Mouse (Mus musculus) midbrain, embryonic 12.5 days (tissue): ENCODE results near the gene Dph5. TPM values are rescaled to one million over a fixed set of nuclear protein-coding genes. Genes with fewer than 3 reads are reported as not detected.
"Not testable (repeated sequence)": the region's sequence is repeated elsewhere in the genome, so short reads cannot be mapped to it uniquely, and the experiment has no call there.

ENCODE experiments used
- ATAC-seq: fragments of 200-750 bp; cut with Nextera tagmentation; 2 replicates; pipeline ENCODE4 v1.8.0; 2017; ENCODE audit warnings: low read depth, moderate TSS enrichment, moderate library complexity; ENCODE audit not compliant: low FRiP score
- H3K27ac ChIP-seq: fragments of 300-500 bp; sonication (generic); replicated peaks from 2 replicates; pipeline ENCODE4 v1.5.1; 2016; ENCODE audit warnings: mild to moderate bottlenecking
- H3K27me3 ChIP-seq: fragments of 300-500 bp; sonication (generic); 2 replicates; pipeline ENCODE4 v1.6.1; 2016; ENCODE audit warnings: mild to moderate bottlenecking
- H3K36me3 ChIP-seq: fragments of 300-500 bp; sonication (generic); 2 replicates; pipeline ENCODE4 v1.6.1; 2016
- H3K4me1 ChIP-seq: fragments of 300-500 bp; sonication (generic); 2 replicates; pipeline ENCODE4 v1.6.1; 2016
- H3K4me2 ChIP-seq: fragments of 300-500 bp; sonication (generic); replicated peaks from 2 replicates; pipeline ENCODE4 v1.6.1; 2016; ENCODE audit warnings: mild to moderate bottlenecking, moderate library complexity
- H3K4me3 ChIP-seq: fragments of 300-500 bp; sonication (generic); 2 replicates; pipeline ENCODE4 v1.5.1; 2016; ENCODE audit warnings: mild to moderate bottlenecking
- H3K9ac ChIP-seq: fragments of 300-500 bp; sonication (generic); replicated peaks from 2 replicates; pipeline ENCODE4 v1.6.1; 2016; ENCODE audit warnings: mild to moderate bottlenecking, moderate library complexity
- H3K9me3 ChIP-seq: fragments of 300-500 bp; sonication (generic); 2 replicates; pipeline ENCODE4 v1.6.1; 2016; ENCODE audit warnings: mild to moderate bottlenecking
- WGBS: fragments of 180-500 bp; shearing (Covaris S2); methylation state at CpG from one replicate; pipeline ENCODE4 v1.1.7; 2016; 5-methylcytosine and 5-hydroxymethylcytosine counted together
- polyA plus RNA-seq: library from polyadenylated mRNA; unstranded; fragments of >200 nt; fragmentation: Nextera tagmentation; extraction: Ambion mirVana; gene quantifications from 2 replicates; pipeline ENCODE4 v1.2.1, GENCODE M21; 2016

Dph5 gene
- polyA plus RNA-seq, 1 experiment from 2014 or later, result 26.8 TPM

DNA sequence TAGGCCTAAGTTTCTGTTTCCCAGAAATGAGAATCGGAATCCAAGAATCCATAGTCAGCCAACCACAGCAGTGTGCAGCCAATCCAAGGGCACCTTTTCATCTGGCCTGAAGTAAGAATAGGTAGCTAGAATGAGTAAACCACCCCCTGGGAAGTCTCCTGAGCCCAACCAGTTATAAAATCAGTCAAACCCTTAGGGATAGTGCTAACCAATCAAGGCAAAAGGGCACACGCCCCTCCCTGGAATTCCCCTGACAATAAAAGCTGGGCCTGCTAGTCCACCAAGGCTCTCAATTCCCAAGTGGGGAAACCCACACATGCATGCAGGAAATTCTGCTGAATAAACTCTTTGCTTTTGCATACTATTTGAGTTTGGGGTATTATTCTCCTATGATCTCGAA lies 28.8 kb upstream of the Dph5 start:
- H3K9me3 ChIP-seq, result no peaks in the 10 kb centered on the region
- ATAC-seq, result no peak
- no peaks in the 10 kb centered on the region for H3K27me3 ChIP-seq
- H3K4me3 ChIP-seq, result no peak overlapping the region
- H3K4me2 ChIP-seq, result no peak overlapping the region
- H3K36me3 ChIP-seq, result no peaks in the 10 kb centered on the region
- H3K27ac ChIP-seq, result no peak overlapping the region
- no peak overlapping the region for H3K9ac ChIP-seq
- H3K4me1 ChIP-seq, result peaks cover 25% of the 10 kb centered on the region
- 87% methylated on average over 3 of the region's 3 CpGs for WGBS

DNA sequence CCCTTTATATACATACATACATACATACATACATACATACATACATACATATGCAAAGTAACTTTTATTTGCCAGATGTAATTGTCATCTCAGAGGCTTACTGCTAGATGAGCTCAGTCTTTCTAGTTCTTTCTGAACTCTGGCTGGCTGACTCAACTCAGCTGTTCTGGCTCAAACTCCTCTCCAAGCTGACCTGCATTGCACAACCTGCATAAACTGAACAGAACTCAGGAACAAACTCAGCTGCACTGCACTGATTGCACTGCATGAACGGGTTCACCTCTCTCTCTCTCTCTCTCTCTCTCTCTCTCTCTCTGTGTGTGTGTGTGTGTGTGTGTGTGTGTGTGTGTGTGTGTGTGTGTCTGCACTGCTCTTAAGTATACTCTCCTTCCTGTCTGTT lies 26.9 kb upstream of the Dph5 start:
- peaks cover 19% of the 10 kb centered on the region for H3K4me1 ChIP-seq
- ATAC-seq, H3K9ac ChIP-seq, H3K4me3 ChIP-seq, H3K27me3 ChIP-seq, H3K36me3 ChIP-seq, H3K9me3 ChIP-seq, H3K4me2 ChIP-seq, H3K27ac ChIP-seq: not testable (repeated sequence)
- 88% methylated on average over 1 of the region's 1 CpGs for WGBS

DNA sequence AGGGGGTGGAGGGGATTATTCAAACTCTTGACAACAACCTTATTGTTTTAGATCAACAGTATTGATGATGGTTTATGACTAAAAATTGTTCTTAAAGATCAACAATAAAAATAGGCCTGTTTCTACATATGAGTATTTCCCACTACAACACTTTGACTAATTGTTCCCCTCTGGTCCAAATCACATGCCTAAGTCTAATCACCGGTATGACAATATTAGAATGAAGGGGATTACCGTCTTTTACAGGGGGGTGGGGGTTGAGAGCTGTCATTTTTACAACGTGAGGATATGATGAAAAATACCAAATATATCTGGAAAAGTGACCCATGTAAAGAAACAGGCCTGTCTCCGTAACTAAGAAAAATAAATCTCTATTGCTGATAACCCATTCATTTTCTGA lies 24.1 kb upstream of the Dph5 start:
- ATAC-seq, result no peak
- 82% methylated on average over 4 of the region's 4 CpGs for WGBS
- H3K4me2 ChIP-seq, result no peak overlapping the region
- H3K9ac ChIP-seq, result no peak overlapping the region
- H3K4me1 ChIP-seq, result peaks cover under 1% of the 10 kb centered on the region; the same call in 1 of the 2 replicates
- H3K27me3 ChIP-seq, result no peaks in the 10 kb centered on the region
- H3K9me3 ChIP-seq, result no peaks in the 10 kb centered on the region
- no peak overlapping the region for H3K27ac ChIP-seq
- no peak overlapping the region for H3K4me3 ChIP-seq
- no peaks in the 10 kb centered on the region for H3K36me3 ChIP-seq

DNA sequence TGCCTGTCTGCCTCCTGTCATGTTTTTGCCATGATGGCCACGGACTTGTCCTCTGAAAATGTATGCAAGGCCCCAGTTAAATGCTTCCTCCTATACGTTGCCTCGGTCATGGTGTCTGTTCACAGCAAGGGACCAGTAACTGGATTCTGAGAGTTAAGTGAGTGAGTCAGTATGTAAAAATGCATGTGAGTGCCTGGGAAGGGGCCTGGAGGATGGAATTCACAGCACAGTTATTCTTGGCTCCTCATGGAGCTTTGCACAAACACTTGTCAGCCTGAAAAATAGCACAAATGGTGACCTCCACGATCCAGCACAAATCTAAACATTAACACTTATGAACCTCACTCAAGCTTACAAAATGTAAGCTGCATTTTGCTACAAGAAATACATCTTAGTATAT lies 20.5 kb upstream of the Dph5 start:
- Histone ChIP-seq H3K4me3 (no peak overlapping the region), H3K27me3 (no peaks in the 10 kb centered on the region), H3K36me3 (no peaks in the 10 kb centered on the region), H3K4me2 (no peak overlapping the region), H3K4me1 (no peaks in the 10 kb centered on the region), H3K9ac (no peak overlapping the region), H3K27ac (no peak overlapping the region), H3K9me3 (no peaks in the 10 kb centered on the region)
- ATAC-seq, result no peak
- 70% methylated on average over 4 of the region's 4 CpGs for WGBS

DNA sequence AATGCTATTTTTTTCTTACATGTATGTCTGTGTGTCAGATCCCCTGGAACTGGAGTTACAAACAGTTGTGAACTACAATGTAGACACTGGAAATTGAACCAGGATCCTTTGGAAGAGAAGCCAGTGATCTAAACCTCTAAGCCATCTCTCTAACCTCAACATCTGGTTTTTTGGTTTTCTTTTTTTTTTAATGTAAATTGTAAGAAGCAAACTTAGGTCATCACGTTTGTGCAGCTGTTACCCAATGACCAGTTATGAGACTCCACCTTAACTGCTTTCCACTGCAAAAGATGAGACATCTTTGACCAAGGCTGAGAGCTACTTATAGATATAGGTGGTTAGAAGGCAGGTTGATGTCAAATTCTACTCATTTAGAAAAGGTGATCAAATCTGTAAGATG lies 19.7 kb upstream of the Dph5 start:
- WGBS, result 83% methylated on average over 1 of the region's 1 CpGs

DNA sequence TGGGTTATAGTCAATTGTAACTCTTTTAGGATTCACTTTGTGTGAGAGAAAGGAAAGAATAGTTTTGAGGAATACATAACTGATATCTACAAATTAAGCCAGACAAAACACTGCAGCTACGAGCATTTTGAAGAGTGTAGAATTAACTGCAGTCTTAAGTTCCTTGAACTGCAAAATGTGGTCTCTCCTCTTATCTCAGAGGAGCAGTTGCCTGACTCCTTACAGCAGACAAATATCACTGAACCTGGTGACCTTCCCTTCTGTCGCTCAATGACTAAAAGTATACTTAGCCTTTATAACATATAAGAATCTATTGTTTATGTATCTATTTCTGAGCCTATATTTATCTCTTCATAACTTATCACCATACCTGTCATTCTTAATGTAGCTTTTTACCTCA lies 18.3 kb upstream of the Dph5 start:
- Histone ChIP-seq H3K4me1 (no peaks in the 10 kb centered on the region), H3K27me3 (no peaks in the 10 kb centered on the region), H3K27ac (no peak overlapping the region), H3K9ac (no peak overlapping the region), H3K4me3 (no peak overlapping the region), H3K36me3 (no peaks in the 10 kb centered on the region), H3K4me2 (no peak overlapping the region), H3K9me3 (no peaks in the 10 kb centered on the region)
- ATAC-seq, result no peak
- WGBS, result 88% methylated on average over 2 of the region's 2 CpGs

More for the DNA sequence above, 19.7 kb upstream of the Dph5 start:
- no peak for ATAC-seq
- no peaks in the 10 kb centered on the region for H3K36me3 ChIP-seq
- H3K4me3 ChIP-seq, result no peak overlapping the region
- no peaks in the 10 kb centered on the region for H3K9me3 ChIP-seq
- no peaks in the 10 kb centered on the region for H3K27me3 ChIP-seq
- H3K4me2 ChIP-seq, result no peak overlapping the region
- no peak overlapping the region for H3K9ac ChIP-seq
- no peak overlapping the region for H3K27ac ChIP-seq
- no peaks in the 10 kb centered on the region for H3K4me1 ChIP-seq

DNA sequence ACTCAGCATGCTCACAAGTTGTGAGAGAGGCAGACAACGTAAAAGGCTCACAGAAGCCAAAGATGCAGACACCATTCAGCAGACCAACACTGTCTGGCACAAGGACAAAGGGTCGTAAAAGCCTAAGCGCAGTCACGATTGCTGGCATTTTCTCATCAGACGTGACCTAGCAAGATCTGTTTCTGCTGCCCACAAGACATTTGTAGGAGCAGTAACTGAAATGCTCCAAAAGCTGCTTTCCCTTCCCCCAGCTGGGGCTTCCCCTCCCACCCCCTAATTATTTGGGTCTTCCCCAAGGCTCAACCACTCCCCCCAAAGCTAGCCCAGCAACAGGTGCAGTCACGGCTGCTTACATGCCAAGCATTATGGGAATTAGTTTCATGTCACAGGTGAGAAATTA lies 12.1 kb upstream of the Dph5 start:
- no peak for ATAC-seq

DNA sequence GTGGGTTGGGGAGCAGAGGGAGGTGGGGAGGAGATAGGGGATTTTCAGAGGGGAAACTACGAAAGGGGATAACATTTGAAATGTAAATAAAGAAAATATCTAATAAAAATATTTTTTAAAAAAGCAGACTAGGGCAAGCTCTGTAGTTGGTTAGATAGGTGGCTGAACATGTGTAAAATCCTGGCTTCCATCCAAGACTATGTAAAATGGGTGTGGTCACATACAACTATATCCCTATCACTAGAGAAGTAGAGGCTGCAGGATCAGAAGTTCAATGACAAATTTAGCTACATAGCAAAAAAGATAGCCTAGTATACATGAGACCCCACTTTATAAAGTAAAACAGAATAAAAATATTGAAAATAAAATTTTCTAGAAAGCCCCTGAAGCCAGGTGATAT lies 10.5 kb upstream of the Dph5 start:
- 88% methylated on average over 1 of the region's 1 CpGs for WGBS
- no peak for ATAC-seq
- H3K4me2 ChIP-seq, result no peak overlapping the region
- no peaks in the 10 kb centered on the region for H3K4me1 ChIP-seq
- H3K9ac ChIP-seq, result no peak overlapping the region
- H3K4me3 ChIP-seq, result no peak overlapping the region
- no peaks in the 10 kb centered on the region for H3K36me3 ChIP-seq
- H3K9me3 ChIP-seq, result no peaks in the 10 kb centered on the region
- no peaks in the 10 kb centered on the region for H3K27me3 ChIP-seq
- H3K27ac ChIP-seq, result no peak overlapping the region

More for the DNA sequence above, 12.1 kb upstream of the Dph5 start:
- H3K36me3 ChIP-seq, result no peaks in the 10 kb centered on the region
- no peaks in the 10 kb centered on the region for H3K9me3 ChIP-seq
- no peak overlapping the region for H3K4me3 ChIP-seq
- H3K9ac ChIP-seq, result no peak overlapping the region
- H3K4me1 ChIP-seq, result no peaks in the 10 kb centered on the region
- no peaks in the 10 kb centered on the region for H3K27me3 ChIP-seq
- 78% methylated on average over 6 of the region's 6 CpGs for WGBS
- H3K27ac ChIP-seq, result no peak overlapping the region
- H3K4me2 ChIP-seq, result no peak overlapping the region

DNA sequence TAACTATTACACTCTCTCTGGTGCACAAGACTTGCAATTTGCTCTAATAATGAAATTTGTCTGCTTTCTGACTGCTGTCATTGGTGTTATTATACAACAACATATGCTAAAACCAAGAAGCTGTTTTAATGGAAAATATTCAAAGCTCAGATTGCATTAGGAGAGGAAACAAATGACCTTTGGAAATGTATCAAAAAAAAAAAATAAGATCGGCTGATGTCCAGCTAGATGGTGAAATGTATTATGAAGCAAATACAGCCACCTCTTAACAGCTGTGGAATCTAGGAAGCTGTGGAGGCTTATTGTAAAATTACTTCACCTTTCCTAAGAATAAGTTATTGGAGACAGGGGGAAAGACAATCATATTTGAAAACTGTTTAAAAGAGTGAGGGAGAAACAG lies 3.6 kb upstream of the Dph5 start:
- Histone ChIP-seq H3K36me3 (no peaks in the 10 kb centered on the region), H3K4me3 (no peak overlapping the region), H3K27ac (no peak overlapping the region), H3K27me3 (no peaks in the 10 kb centered on the region), H3K4me2 (no peak overlapping the region), H3K9me3 (no peaks in the 10 kb centered on the region), H3K9ac (no peak overlapping the region), H3K4me1 (peaks cover 5% of the 10 kb centered on the region; the same call in 1 of the 2 replicates)
- WGBS, result 95% methylated on average over 1 of the region's 1 CpGs
- ATAC-seq, result no peak

DNA sequence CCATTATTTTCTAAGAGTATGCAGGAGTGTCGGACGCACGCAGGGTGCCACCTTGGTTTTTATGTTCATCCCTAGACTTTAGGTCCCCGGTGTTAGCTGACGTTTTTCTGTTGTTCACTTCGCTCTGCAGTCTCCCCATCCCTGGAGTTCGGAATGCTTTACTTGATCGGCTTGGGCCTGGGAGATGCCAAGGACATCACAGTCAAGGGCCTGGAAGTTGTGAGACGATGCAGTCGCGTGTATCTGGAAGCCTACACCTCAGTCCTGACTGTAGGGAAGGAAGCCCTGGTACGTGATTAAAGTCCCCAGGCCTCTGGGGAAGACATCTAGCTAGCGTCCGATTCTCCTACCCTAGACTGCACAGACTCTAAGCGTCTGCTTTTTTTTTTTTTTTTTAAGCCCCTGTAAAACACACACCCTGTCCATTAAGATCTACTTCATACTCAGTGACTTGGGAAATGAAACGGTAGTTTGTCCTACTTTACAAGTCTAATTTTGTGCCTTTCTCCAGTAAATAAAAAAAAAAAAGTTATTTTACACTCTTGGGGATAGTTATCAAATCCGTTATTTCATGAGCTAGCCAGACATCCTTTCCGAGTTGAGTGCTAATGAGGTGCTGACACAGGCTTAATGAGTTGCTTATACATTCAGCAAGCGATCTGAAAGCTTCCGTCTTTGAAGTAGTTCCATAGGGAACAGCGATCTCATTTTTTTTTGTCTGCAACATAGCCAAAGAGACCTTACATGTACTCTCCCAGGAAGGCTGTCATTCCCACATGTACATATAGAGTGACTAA lies 871 bp downstream of the Dph5 start:
- Histone ChIP-seq H3K27ac (peak overlapping the region; percentile 79), H3K9me3 (no peaks in the 10 kb centered on the region), H3K9ac (peak overlapping the region; percentile 78), H3K4me1 (peaks cover 5% of the 10 kb centered on the region; the same call in 1 of the 2 replicates), H3K4me2 (peak overlapping the region; percentile 78), H3K36me3 (no peaks in the 10 kb centered on the region), H3K4me3 (peak overlapping the region; percentile 80), H3K27me3 (no peaks in the 10 kb centered on the region)
- WGBS, result 3% methylated on average over 21 of the region's 21 CpGs
- peak; percentile 78 for ATAC-seq

DNA sequence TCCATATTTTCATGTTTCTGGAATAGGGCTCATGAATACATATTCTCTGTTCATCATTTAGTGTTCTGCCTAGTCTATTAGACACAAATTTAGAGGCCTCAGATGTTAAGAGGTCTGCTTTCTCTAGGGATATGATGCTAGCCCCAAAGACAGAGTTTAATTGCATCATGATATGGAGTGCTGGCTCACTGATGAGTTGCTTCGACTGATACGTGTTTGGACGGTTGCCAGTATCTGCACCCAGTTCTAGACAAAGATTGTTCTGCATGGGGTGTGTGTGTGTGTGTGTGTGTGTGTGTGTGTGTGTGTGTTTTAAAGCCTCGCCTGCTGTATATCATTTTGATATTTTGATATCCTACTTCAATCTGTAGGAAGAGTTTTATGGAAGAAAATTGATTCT lies 4.7 kb downstream of the Dph5 start:
- Histone ChIP-seq H3K9me3 (no peaks in the 10 kb centered on the region), H3K4me2 (no peak overlapping the region), H3K9ac (no peak overlapping the region), H3K36me3 (peaks cover 7% of the 10 kb centered on the region), H3K27me3 (no peaks in the 10 kb centered on the region), H3K4me3 (no peak overlapping the region), H3K27ac (no peak overlapping the region), H3K4me1 (peaks cover 5% of the 10 kb centered on the region; the same call in 1 of the 2 replicates)
- no peak for ATAC-seq
- 83% methylated on average over 4 of the region's 4 CpGs for WGBS

DNA sequence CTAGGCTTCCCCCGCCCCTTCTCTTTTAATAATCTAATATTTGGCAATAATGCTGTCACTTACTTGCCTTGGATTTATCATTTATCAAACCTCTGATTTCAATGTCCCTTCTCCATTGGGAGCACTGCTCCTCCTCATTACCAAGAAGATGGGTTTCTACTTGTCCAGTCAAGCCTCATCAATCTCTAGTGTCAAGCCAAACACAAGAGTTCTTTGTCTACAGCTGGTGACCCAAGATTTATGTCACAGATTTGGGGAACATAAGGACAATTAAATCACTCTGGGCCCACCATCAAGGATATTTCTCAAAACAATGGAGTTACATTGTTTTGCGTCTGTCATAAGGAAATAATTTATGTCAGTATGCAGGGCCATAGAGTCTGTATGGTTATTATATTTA lies 5.5 kb downstream of the Dph5 start:
- no peaks in the 10 kb centered on the region for H3K27me3 ChIP-seq
- H3K4me2 ChIP-seq, result no peak overlapping the region
- no peaks in the 10 kb centered on the region for H3K9me3 ChIP-seq
- no peak overlapping the region for H3K9ac ChIP-seq
- no peak overlapping the region for H3K4me3 ChIP-seq
- H3K36me3 ChIP-seq, result peaks cover 7% of the 10 kb centered on the region
- H3K27ac ChIP-seq, result no peak overlapping the region
- no peak for ATAC-seq
- 91% methylated on average over 2 of the region's 2 CpGs for WGBS
- H3K4me1 ChIP-seq, result peaks cover 5% of the 10 kb centered on the region; the same call in 1 of the 2 replicates
